Mouse (Mus musculus) CH12.LX (cell line): ENCODE results near the gene Far2. TPM values are rescaled to one million over a fixed set of nuclear protein-coding genes. Genes with fewer than 3 reads are reported as not detected.
A peak's percentile ranks its signal among the peaks of the same experiment; 100 is the strongest.

ENCODE experiments used
- DNase-seq: peaks from one replicate; pipeline ENCODE4 v3.0.0-alpha.2; 2013; ENCODE audit errors: extremely low read depth
- H3K27ac ChIP-seq: 2 replicates; pipeline ENCODE4 v1.5.1; 2012; ENCODE audit warnings: low read depth, mild to moderate bottlenecking, control low read depth, moderate library complexity; ENCODE audit not compliant: insufficient read depth
- H3K27me3 ChIP-seq: replicated peaks from 2 replicates; pipeline ENCODE3; 2012; ENCODE audit warnings: inconsistent platforms
- H3K36me3 ChIP-seq, 2 experiments: replicated peaks in 1 of 2; 2 replicates each; pipeline versions ENCODE3 to v1.6.1; 2012; ENCODE audit warnings: inconsistent platforms in 1 of 2, low read length in 1 of 2, mild to moderate bottlenecking in 1 of 2, mixed read lengths in 1 of 2, moderate library complexity in 1 of 2; ENCODE audit not compliant: control insufficient read depth in 1 of 2, insufficient read depth in 1 of 2
- H3K4me1 ChIP-seq, 2 experiments: 2 replicates each; pipeline ENCODE4 v1.6.1; 2012; ENCODE audit warnings: inconsistent platforms in 1 of 2, moderate library complexity in 1 of 2; ENCODE audit not compliant: insufficient read depth in 2 of 2, control insufficient read depth in 1 of 2
- H3K4me2 ChIP-seq: 2 replicates; pipeline ENCODE4 v1.6.1; 2012; ENCODE audit warnings: low read depth, mild to moderate bottlenecking, control low read depth; ENCODE audit not compliant: poor library complexity, insufficient read depth, severe bottlenecking
- H3K4me3 ChIP-seq, 3 experiments: fragments of 150-350 bp in 1 of 3; sonication (generic) in 1 of 3; replicated peaks in 1 of 3; 2 replicates each; pipeline versions ENCODE3 to v1.5.1; 2011 to 2012; ENCODE audit warnings: low read depth in 2 of 3, low read length in 2 of 3, mild to moderate bottlenecking in 2 of 3, moderate library complexity in 2 of 3, control low read depth in 1 of 3, improper control_type of control experiment in 1 of 3, inconsistent platforms in 1 of 3, mixed read lengths in 1 of 3; ENCODE audit not compliant: poor library complexity in 1 of 3
- H3K79me2 ChIP-seq: replicated peaks from 2 replicates; pipeline ENCODE4 v1.6.1; 2012; ENCODE audit warnings: mild to moderate bottlenecking, moderate library complexity; ENCODE audit not compliant: control insufficient read depth, poor library complexity, insufficient read depth, severe bottlenecking; ENCODE audit errors: extremely low read depth
- H3K9ac ChIP-seq: 2 replicates; pipeline ENCODE4 v1.6.1; 2012; ENCODE audit warnings: low read depth, mild to moderate bottlenecking, control low read depth, moderate library complexity; ENCODE audit not compliant: insufficient read depth
- H3K9me3 ChIP-seq: replicated peaks from 2 replicates; pipeline ENCODE3; 2012; ENCODE audit warnings: low read length, inconsistent platforms, mixed read lengths
- BHLHE40 ChIP-seq: IDR thresholded peaks from 2 replicates; pipeline ENCODE4 v1.6.1; 2011; ENCODE audit warnings: mild to moderate bottlenecking, low read depth, low read length, improper control_type of control experiment
- CHD1 ChIP-seq: IDR thresholded peaks from 2 replicates; pipeline ENCODE4 v1.6.1; 2012; ENCODE audit warnings: low read depth, low read length, improper control_type of control experiment, inconsistent platforms
- CHD2 ChIP-seq: IDR thresholded peaks from 2 replicates; pipeline ENCODE4 v1.6.1; 2011; ENCODE audit warnings: low read length, improper control_type of control experiment
- CTCF ChIP-seq, 2 experiments: IDR thresholded peaks in 1 of 2; conservative IDR thresholded peaks in 1 of 2; 2 replicates each; pipeline ENCODE4 v1.5.1; 2011 to 2012; ENCODE audit warnings: low read depth in 2 of 2, low read length in 2 of 2, improper control_type of control experiment in 1 of 2, inconsistent platforms in 1 of 2, mild to moderate bottlenecking in 1 of 2, moderate library complexity in 1 of 2
- E2F4 ChIP-seq: IDR thresholded peaks from 2 replicates; pipeline ENCODE4 v1.6.1; 2011; ENCODE audit warnings: low read depth, low read length, improper control_type of control experiment; ENCODE audit not compliant: insufficient replicate concordance
- ELF1 ChIP-seq: IDR thresholded peaks from 2 replicates; pipeline ENCODE4 v1.6.1; 2014; ENCODE audit warnings: low read depth, mild to moderate bottlenecking, inconsistent platforms, low read length, improper control_type of control experiment
- EP300 ChIP-seq: IDR thresholded peaks from 2 replicates; pipeline ENCODE4 v1.6.1; 2011; ENCODE audit warnings: low read length, improper control_type of control experiment
- ETS1 ChIP-seq: conservative IDR thresholded peaks from 2 replicates; pipeline ENCODE4 v1.6.1; 2012; ENCODE audit warnings: low read depth, mild to moderate bottlenecking, inconsistent platforms, low read length, improper control_type of control experiment, moderate library complexity
- GABPA ChIP-seq: IDR thresholded peaks from 2 replicates; pipeline ENCODE4 v1.6.1; 2012; ENCODE audit warnings: low read depth, low read length, improper control_type of control experiment, inconsistent platforms; ENCODE audit not compliant: insufficient replicate concordance
- HCFC1 ChIP-seq: IDR thresholded peaks from 2 replicates; pipeline ENCODE4 v1.6.1; 2012; ENCODE audit warnings: low read depth, mild to moderate bottlenecking, inconsistent platforms, low read length, improper control_type of control experiment
- IRF4 ChIP-seq: IDR thresholded peaks from 2 replicates; pipeline ENCODE4 v1.6.1; 2014; ENCODE audit warnings: low read depth, mild to moderate bottlenecking, inconsistent platforms, low read length, improper control_type of control experiment
- JUN ChIP-seq: IDR thresholded peaks from 2 replicates; pipeline ENCODE4 v1.6.1; 2011; ENCODE audit warnings: low read depth, mild to moderate bottlenecking, low read length, improper control_type of control experiment, moderate library complexity; ENCODE audit not compliant: insufficient read depth
- JUND ChIP-seq: conservative IDR thresholded peaks from 2 replicates; pipeline ENCODE4 v1.6.1; 2011; ENCODE audit warnings: low read depth, low read length, improper control_type of control experiment
- KAT2A ChIP-seq: IDR thresholded peaks from 2 replicates; pipeline ENCODE4 v1.6.1; 2012; ENCODE audit warnings: low read length, improper control_type of control experiment, inconsistent platforms; ENCODE audit not compliant: insufficient replicate concordance
- MAFK ChIP-seq: IDR thresholded peaks from 2 replicates; pipeline ENCODE4 v1.6.1; 2011; ENCODE audit warnings: low read length, improper control_type of control experiment; ENCODE audit not compliant: insufficient replicate concordance
- MAX ChIP-seq: IDR thresholded peaks from 2 replicates; pipeline ENCODE4 v1.6.1; 2011; ENCODE audit warnings: low read length, improper control_type of control experiment
- MAZ ChIP-seq: IDR thresholded peaks from 2 replicates; pipeline ENCODE4 v1.6.1; 2012; ENCODE audit warnings: low read depth, mild to moderate bottlenecking, inconsistent platforms, low read length, improper control_type of control experiment, moderate library complexity
- MEF2A ChIP-seq: IDR thresholded peaks from 2 replicates; pipeline ENCODE4 v1.6.1; 2014; ENCODE audit warnings: low read depth, mild to moderate bottlenecking, inconsistent platforms, low read length, improper control_type of control experiment, borderline replicate concordance
- MXI1 ChIP-seq: IDR thresholded peaks from 2 replicates; pipeline ENCODE4 v1.6.1; 2011; ENCODE audit warnings: mild to moderate bottlenecking, low read depth, low read length, improper control_type of control experiment
- MYC ChIP-seq: IDR thresholded peaks from 2 replicates; pipeline ENCODE4 v1.6.1; 2011; ENCODE audit warnings: low read depth, mild to moderate bottlenecking, improper control_type of control experiment, low read length
- NELFE ChIP-seq: IDR thresholded peaks from 2 replicates; pipeline ENCODE4 v1.6.1; 2011; ENCODE audit warnings: low read depth, low read length, improper control_type of control experiment
- NRF1 ChIP-seq: IDR thresholded peaks from 2 replicates; pipeline ENCODE4 v1.6.1; 2014; ENCODE audit warnings: low read depth, mild to moderate bottlenecking, inconsistent platforms, low read length, improper control_type of control experiment, moderate library complexity
- PAX5 ChIP-seq: IDR thresholded peaks from 2 replicates; pipeline ENCODE4 v1.6.1; 2012; ENCODE audit warnings: low read length, inconsistent platforms, mixed read lengths
- POLR2A ChIP-seq: IDR thresholded peaks from 2 replicates; pipeline ENCODE4 v1.6.1; 2011; ENCODE audit warnings: low read depth, mild to moderate bottlenecking, improper control_type of control experiment, low read length
- POLR2AphosphoS2 ChIP-seq: IDR thresholded peaks from 2 replicates; pipeline ENCODE4 v1.6.1; 2011; ENCODE audit warnings: low read depth, low read length, improper control_type of control experiment
- RAD21 ChIP-seq: IDR thresholded peaks from 2 replicates; pipeline ENCODE4 v1.6.1; 2011; ENCODE audit warnings: low read depth, mild to moderate bottlenecking, low read length, improper control_type of control experiment, moderate library complexity
- RCOR1 ChIP-seq: conservative IDR thresholded peaks from 2 replicates; pipeline ENCODE4 v1.6.1; 2012; ENCODE audit warnings: low read depth, mild to moderate bottlenecking, inconsistent platforms, low read length, improper control_type of control experiment
- SIN3A ChIP-seq: IDR thresholded peaks from 2 replicates; pipeline ENCODE4 v1.6.1; 2012; ENCODE audit warnings: low read length, improper control_type of control experiment, inconsistent platforms
- SMC3 ChIP-seq: IDR thresholded peaks from 2 replicates; pipeline ENCODE4 v1.6.1; 2011; ENCODE audit warnings: low read depth, low read length, improper control_type of control experiment
- TBP ChIP-seq: conservative IDR thresholded peaks from 2 replicates; pipeline ENCODE4 v1.6.1; 2011; ENCODE audit warnings: low read depth, low read length, improper control_type of control experiment
- TCF12 ChIP-seq: IDR thresholded peaks from 2 replicates; pipeline ENCODE4 v1.6.1; 2014; ENCODE audit warnings: low read depth, mild to moderate bottlenecking, inconsistent platforms, low read length, improper control_type of control experiment
- UBTF ChIP-seq: IDR thresholded peaks from 2 replicates; pipeline ENCODE4 v1.6.1; 2012; ENCODE audit warnings: low read depth, mild to moderate bottlenecking, inconsistent platforms, low read length, improper control_type of control experiment, moderate library complexity
- USF1 ChIP-seq: IDR thresholded peaks from 2 replicates; pipeline ENCODE4 v1.6.1; 2014; ENCODE audit warnings: low read depth, mild to moderate bottlenecking, inconsistent platforms, low read length, improper control_type of control experiment
- USF2 ChIP-seq: conservative IDR thresholded peaks from 2 replicates; pipeline ENCODE4 v1.6.1; 2011; ENCODE audit warnings: low read depth, low read length, improper control_type of control experiment
- ZC3H11A ChIP-seq: IDR thresholded peaks from 2 replicates; pipeline ENCODE4 v1.6.1; 2012; ENCODE audit warnings: low read depth, mild to moderate bottlenecking, inconsistent platforms, low read length, improper control_type of control experiment
- ZKSCAN1 ChIP-seq: IDR thresholded peaks from 2 replicates; pipeline ENCODE4 v1.6.1; 2012; ENCODE audit warnings: low read depth, inconsistent platforms, low read length, improper control_type of control experiment, borderline replicate concordance
- ZMIZ1 ChIP-seq: IDR thresholded peaks from 2 replicates; pipeline ENCODE4 v1.6.1; 2012; ENCODE audit warnings: low read depth, mild to moderate bottlenecking, inconsistent platforms, low read length, improper control_type of control experiment
- ZNF384 ChIP-seq: IDR thresholded peaks from 2 replicates; pipeline ENCODE4 v1.6.1; 2012; ENCODE audit warnings: low read depth, low read length, improper control_type of control experiment, inconsistent platforms
- dilution Hi-C: fragments of 300-500 bp; cut with MboI; formaldehyde crosslinking; loops from 2 replicates; pipeline ENCODE4 v1.14.3; 2020; ENCODE audit warnings: low sequenced_read_pairs; ENCODE audit not compliant: extremely low pct_unique_long_range_greater_than_20kb, extremely low pct_ligation_motif_present
- in situ Hi-C: fragments of 300-500 bp; cut with MboI; formaldehyde crosslinking; loops from 3 replicates; pipeline ENCODE4 v1.14.3; 2019; ENCODE audit warnings: low sequenced_read_pairs, low pct_ligation_motif_present, low pct_unique_long_range_greater_than_20kb, mixed read lengths
- polyA plus RNA-seq: library from polyadenylated mRNA; unstranded; fragments of >175 nt; gene quantifications from 2 replicates; pipeline ENCODE4 v1.2.1, GENCODE M21; 2012; ENCODE audit warnings: low read depth; ENCODE audit not compliant: insufficient read length
- total RNA-seq, 2 experiments: library from RNA; depleted of rRNA; stranded (reverse); fragments of 300-350 nt in 1 of 2; fragments of >200 nt in 1 of 2; gene quantifications; 2 replicates each; pipeline ENCODE4 v1.2.3; 2012 to 2014

Gene Far2
- total and polyA plus RNA-seq, 3 experiments, result 0.51 to 1.6 TPM; not detected in 1

DNA sequence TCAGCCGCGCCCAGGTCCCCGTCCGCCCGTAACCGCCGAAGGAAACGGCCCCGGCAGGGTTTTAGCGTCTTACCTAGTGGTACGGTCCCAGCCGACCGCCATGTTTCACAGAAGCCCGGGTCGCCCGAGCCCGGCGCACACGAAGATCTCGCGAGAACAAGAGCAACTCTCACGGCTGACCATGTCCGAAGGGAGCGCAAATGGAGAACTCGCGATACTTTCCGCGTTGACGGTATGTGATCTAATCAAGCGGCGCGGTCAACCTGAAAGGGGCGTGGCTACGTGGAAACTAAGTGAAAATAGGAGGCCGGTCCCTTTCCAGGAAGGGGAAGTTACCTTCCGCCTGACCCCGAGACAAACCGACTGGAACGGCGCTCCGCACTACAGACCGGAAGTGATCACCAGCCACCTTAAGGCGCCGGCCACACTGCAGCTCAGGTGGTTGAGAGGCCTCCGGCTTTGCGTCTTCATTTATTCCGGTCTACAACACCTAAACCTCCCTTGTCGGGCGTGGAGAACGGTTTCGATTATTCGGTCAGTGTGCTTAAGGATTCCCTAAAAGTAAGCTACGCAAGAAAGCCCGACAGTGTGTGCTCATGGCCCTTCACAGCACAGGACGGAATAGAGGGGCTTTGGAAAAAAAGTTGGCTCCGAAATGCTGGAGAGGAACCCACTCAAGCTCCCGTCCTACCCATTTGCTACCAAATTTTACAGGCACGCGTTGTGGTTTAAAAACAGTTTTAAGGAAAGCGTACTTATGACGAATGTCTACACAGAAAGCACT, 165.0 kb downstream of the Far2 start, which contains the start of gene Ergic2:
TSS of gene Ergic2 (minus strand) at position 478 of the 784 bp plus-strand sequence.
- H3K27ac ChIP-seq, result peak within 1 kb of the TSS; percentile 51
- H3K4me1 ChIP-seq, result peaks cover 12 to 60% of the 10 kb centered on the region in 2 experiments
- peak within 1 kb of the TSS; percentile 98 for H3K9ac ChIP-seq
- H3K9me3 ChIP-seq, result no peaks in the 10 kb centered on the region
- DNase-seq, result peak; percentile 100
- peaks cover 0 to 19% of the 10 kb centered on the region in 2 experiments for H3K36me3 ChIP-seq
- H3K4me3 ChIP-seq, result peak within 1 kb of the TSS; percentile 89 to 95 (median 92)
- TF ChIP-seq MAZ (no peak), POLR2AphosphoS2 (no peak), SIN3A (no peak; the same call in 1 of the 2 replicates), MAFK (no peak), JUND (no peak), MAX (0 out of 2 replicates have a peak, but pooled peaks have one; percentile 49), CTCF (conservative IDR thresholded peaks at IDR 0.05 in 1 of 2, IDR thresholded peaks at IDR 0.05 in 1 of 2; ENCODE audit: low read depth in 2 of 2, low read length in 2 of 2) (no peak), CHD1 (no peak), POLR2A (peak; percentile 92), NELFE (peak; percentile 83), ZC3H11A (no peak), SMC3 (no peak), BHLHE40 (0 out of 2 replicates have a peak, but pooled peaks have one; percentile 19), NRF1 (no peak; the same call in none of the 2 replicates), USF1 (no peak), UBTF (no peak), TCF12 (peak; percentile 90), JUN (no peak), RCOR1 (no peak), RAD21 (no peak), ZKSCAN1 (no peak), ZMIZ1 (peak; percentile 85), GABPA (no peak), PAX5 (no peak), ZNF384 (no peak), CHD2 (peak; percentile 99), IRF4 (no peak), HCFC1 (peak; percentile 84), ETS1 (peak; percentile 26; the same call in 1 of the 2 replicates), MXI1 (peak; percentile 13; the same call in 1 of the 2 replicates), ELF1 (peak; percentile 95), EP300 (no peak), MYC (peak; percentile 83), E2F4 (no peak), USF2 (no peak), TBP (peak; percentile 91), MEF2A (peak; percentile 46; the same call in 1 of the 2 replicates), KAT2A (peak; percentile 59; the same call in 1 of the 2 replicates)
- H3K4me2 ChIP-seq, result peak within 1 kb of the TSS; percentile 96
- H3K79me2 ChIP-seq, result peaks cover 60% of the 10 kb centered on the region
- dilution Hi-C loops (no loop called here), in situ Hi-C loops (loop anchor here (10.0 kb wide), 1 partner anchor 703 kb away; no protein-coding TSS in a partner anchor)
- no peaks in the 10 kb centered on the region for H3K27me3 ChIP-seq
